Mouse (Mus musculus) adrenal gland, adult 8-10 months (tissue): ENCODE measurements around the gene Gucd1. TPM values are rescaled to one million over a fixed set of nuclear protein-coding genes. Genes with fewer than 3 reads are reported as not detected.
A peak's percentile ranks its signal among the peaks of the same experiment; 100 is the strongest.
"Not testable (repeated sequence)": the region's sequence is repeated elsewhere in the genome, so short reads cannot be mapped to it uniquely, and the experiment has no call there.

Source experiments
- DNase-seq: peaks from one replicate; pipeline ENCODE4 v3.0.0; 2022
- total RNA-seq, 4 experiments: library from RNA; stranded (reverse); gene quantifications; 2 replicates each; pipeline ENCODE4 v1.2.4; 2022

Gucd1 gene
- total RNA-seq, result 10 to 100 TPM; 20.3 to 23.9 (median 23.2) TPM

GRCm38 (mm10) chr10:75517758-75518143, at the start of gene Gucd1:
Gucd1 (minus strand) TSS chr10:75517972.
- DNase-seq, result peak; percentile 97

GRCm38 (mm10) chr10:75566765-75567164, 49.0 kb upstream of the Gucd1 start:
- not testable (repeated sequence) for DNase-seq

GRCm38 (mm10) chr10:75566321-75566720, 48.5 kb upstream of the Gucd1 start:
- DNase-seq, result no peak

GRCm38 (mm10) chr10:75565906-75566305, 48.1 kb upstream of the Gucd1 start:
- DNase-seq, result no peak

- no peak for DNase-seq
Observed at GRCm38 (mm10) chr10:75565436-75565835, 47.7 kb upstream of the Gucd1 start.

- no peak for DNase-seq
Observed at GRCm38 (mm10) chr10:75564687-75565265, 47.0 kb upstream of the Gucd1 start.

GRCm38 (mm10) chr10:75562596-75562995, 44.8 kb upstream of the Gucd1 start:
- DNase-seq, result no peak

- DNase-seq, result no peak
Observed at GRCm38 (mm10) chr10:75561071-75561654, 43.4 kb upstream of the Gucd1 start, which contains the start of gene Ggt1. Ggt1 (plus strand) TSS chr10:75561604.

GRCm38 (mm10) chr10:75560549-75560899, 42.8 kb upstream of the Gucd1 start:
- no peak for DNase-seq

GRCm38 (mm10) chr10:75559676-75560548, 42.1 kb upstream of the Gucd1 start, which contains the start of gene Lrrc75b:
Lrrc75b (minus strand) TSS chr10:75560330.
- DNase-seq, result peak; percentile 26

- no peak for DNase-seq
Observed at GRCm38 (mm10) chr10:75559041-75559675, 41.4 kb upstream of the Gucd1 start.

- DNase-seq, result no peak
Observed at GRCm38 (mm10) chr10:75558515-75558914, 40.7 kb upstream of the Gucd1 start.

- no peak for DNase-seq
Observed at GRCm38 (mm10) chr10:75556026-75556425, 38.3 kb upstream of the Gucd1 start.

GRCm38 (mm10) chr10:75555557-75555956, 37.8 kb upstream of the Gucd1 start:
- no peak for DNase-seq

- peak; percentile 25 for DNase-seq
Observed at GRCm38 (mm10) chr10:75554090-75554489, 36.3 kb upstream of the Gucd1 start.

GRCm38 (mm10) chr10:75552701-75553450, 35.1 kb upstream of the Gucd1 start:
- no peak for DNase-seq

- no peak for DNase-seq
Observed at GRCm38 (mm10) chr10:75552106-75552505, 34.3 kb upstream of the Gucd1 start.

GRCm38 (mm10) chr10:75551175-75551574, 33.4 kb upstream of the Gucd1 start:
- DNase-seq, result no peak

- no peak for DNase-seq
Observed at GRCm38 (mm10) chr10:75549886-75550285, 32.1 kb upstream of the Gucd1 start.

- DNase-seq, result no peak
Observed at GRCm38 (mm10) chr10:75548486-75548885, 30.7 kb upstream of the Gucd1 start.

- no peak for DNase-seq
Observed at GRCm38 (mm10) chr10:75547901-75548300, 30.1 kb upstream of the Gucd1 start.

- DNase-seq, result no peak
Observed at GRCm38 (mm10) chr10:75536123-75536522, 18.4 kb upstream of the Gucd1 start.
